Mouse (Mus musculus) cerebellum, adult 9-10 months (tissue): ENCODE measurements around the gene Tbca.
A peak's percentile ranks its signal among the peaks of the same experiment; 100 is the strongest.

ENCODE experiments used
- DNase-seq: peaks from one replicate; pipeline ENCODE4 v3.0.0; 2022

Gene Tbca

GRCm38 (mm10) chr13:94882711-94883145, 94.0 kb downstream of the Tbca start:
- DNase-seq: no peak

DNA sequence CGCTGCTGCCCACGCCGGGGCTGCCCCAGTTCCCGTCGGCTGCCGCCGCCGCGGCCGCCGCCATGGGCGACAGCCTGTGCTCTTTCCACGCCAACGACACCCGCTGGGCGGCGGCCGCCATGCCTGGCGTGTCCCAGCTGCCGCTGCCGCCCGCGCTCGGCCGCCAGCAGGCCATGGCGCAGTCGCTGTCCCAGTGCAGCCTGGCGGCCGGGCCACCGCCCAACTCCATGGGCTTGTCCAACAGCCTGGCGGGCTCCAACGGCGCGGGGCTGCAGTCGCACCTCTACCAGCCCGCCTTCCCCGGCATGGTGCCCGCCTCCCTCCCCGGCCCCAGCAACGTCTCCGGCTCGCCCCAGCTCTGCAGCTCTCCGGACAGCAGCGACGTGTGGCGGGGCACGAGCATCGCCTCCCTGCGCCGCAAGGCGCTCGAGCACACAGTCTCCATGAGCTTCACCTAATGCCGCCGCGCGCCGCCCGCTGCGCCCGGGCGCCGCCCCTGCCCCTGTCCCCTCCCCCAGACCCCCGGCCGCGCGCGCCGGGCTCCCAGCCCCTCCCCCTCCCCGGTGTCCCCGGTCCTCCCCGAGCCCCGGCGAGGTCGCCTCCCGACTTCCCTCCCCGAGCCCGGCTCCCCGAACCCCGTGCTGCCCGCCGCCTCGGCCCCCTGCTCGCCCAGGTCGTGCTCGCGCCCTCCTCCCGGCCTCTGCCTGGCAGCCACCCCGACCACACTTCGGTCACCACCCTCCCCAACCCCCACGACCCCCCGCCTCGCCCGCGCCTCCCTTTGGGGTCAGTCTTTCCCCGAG, 94.7 kb downstream of the Tbca start:
- DNase-seq: peak; percentile 46

- DNase-seq: no peak
Observed at GRCm38 (mm10) chr13:94883966-94884960, 95.6 kb downstream of the Tbca start.

GRCm38 (mm10) chr13:94885291-94886235, 96.9 kb downstream of the Tbca start:
- DNase-seq: no peak
